Mouse (Mus musculus): ENCODE measurements around the gene Olfr130.

The Olfr130 gene

DNA sequence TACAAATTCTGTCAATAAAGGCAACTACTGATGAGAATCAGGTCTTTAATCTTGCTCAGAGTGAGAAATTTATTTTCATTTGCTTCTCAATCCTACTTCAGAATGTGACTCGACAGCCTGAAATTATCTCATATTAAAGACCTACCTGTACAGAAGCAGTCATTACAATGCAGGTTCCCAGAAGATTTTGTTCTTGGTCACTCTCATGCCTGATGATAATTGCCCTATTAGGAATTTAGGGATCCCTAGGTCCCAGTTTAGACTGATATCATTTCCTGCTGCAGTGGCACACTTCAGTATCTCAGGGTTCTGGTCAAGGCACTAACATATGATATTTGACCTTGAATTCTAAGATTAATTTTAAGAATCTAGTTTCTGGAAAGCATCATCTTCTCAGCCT, at the start of gene Olfr130:
Gene Olfr130, plus strand, starts transcription at position 301 of the 400 bp plus-strand sequence.
- no peak for DNase-seq (ENCODE audit: low spot score)

DNA sequence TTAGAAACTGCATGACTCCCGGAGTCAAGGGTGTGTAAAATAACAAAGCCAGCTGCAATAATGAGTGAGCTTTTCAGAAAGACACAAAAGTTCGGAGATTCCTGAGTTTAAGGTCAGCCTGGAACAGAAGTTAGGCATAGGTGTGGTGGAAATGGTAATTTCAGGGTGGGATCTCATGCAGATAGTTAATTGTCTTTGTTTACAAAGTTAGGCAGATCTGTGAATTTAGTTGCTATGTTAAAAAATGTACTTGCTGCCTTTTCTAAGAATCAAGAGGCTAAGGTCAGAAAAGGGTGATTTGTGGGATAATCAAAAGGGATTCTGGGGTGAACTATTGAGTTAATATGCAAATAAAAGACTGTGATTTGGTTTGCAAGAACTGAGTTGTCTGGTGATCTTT, 47.4 kb upstream of the Olfr130 start:
- no peak for DNase-seq (ENCODE audit: low spot score)

DNA sequence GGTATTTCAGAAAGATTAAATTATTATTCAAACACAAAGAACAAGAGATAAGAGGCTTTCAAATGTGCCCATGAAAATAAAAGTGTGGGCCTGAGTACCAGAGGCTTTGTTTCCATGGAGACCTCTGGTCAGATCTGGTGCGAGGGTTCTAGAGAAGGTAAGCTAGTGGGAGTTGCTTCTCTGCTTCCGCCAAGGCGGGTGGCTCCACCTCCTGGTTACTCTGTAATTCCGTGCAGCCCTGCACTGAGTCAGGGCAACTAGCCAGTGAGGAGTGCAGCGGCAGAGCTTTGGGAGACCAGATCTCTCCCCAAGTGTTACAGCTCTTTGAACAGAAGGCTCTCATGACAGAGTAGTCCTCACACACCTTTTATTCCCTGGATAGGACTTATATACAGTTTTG, 37.4 kb upstream of the Olfr130 start:
- DNase-seq (ENCODE audit: low spot score): no peak

DNA sequence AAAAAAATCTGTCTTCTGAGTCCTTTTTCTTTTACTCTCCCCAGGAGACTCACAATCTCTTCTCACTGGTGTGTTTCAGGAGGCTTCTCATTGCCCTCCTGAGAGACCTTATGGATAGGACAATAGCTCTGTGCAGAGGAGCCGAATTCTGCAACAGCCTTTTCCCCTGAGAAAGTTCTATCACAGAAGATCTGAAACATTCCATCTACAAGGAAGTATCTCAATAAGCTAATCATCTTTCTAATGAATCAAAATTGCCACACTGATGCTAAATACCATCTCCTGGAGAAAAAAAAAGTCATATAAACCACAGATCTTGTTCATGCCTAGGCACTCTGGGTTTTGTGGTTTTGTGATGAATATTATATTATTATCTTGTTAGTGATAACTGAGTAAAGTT, 3.7 kb upstream of the Olfr130 start, which contains the start of gene Olfr129:
Gene Olfr129, minus strand, starts transcription at position 101 of the 400 bp plus-strand sequence.
- no peak for DNase-seq (ENCODE audit: low spot score)

DNA sequence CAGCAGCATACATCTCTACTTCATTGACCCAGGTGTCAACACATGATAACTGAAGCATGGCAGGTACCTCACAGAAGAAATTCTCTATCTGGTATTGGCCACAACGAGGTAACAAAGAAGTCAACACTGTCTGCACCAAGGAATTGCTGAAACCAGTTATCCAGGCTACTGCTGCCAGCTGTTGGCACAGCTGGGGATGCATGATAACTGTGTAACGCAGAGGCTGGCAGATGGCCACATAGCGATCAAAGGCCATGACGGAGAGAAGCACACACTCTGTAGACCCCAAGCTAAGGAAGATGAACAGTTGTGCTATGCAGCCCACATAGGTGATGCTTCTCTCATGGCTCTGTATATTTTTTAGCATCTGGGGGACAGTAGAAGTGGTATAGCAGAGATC, 18.6 kb downstream of the Olfr130 start:
- no peak for DNase-seq (ENCODE audit: low spot score)

DNA sequence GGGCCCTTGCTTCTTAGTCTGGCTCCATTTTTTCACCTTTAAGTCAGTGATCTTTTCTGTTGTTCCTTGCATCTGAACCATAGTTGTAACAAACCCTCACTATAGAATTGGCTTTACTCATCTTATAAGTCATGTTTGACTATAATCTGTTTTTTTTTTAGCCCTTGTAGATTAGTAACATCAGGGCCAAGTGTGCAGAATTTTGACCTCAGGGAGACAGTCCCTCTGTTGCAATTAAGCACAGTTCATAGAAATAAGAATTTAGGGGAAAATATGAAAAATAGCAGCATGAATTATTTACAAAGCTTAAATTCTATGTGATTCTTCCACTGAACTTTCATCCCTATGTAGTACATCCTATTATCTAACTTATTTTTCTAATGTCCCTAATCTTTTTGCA, 24.9 kb downstream of the Olfr130 start, which contains the start of gene Olfr131:
Gene Olfr131, minus strand, starts transcription at position 101 of the 400 bp plus-strand sequence.
- no peak for DNase-seq (ENCODE audit: low spot score)

Data from retina, embryonic 14.5 days (tissue).